8 mouse cellular contexts compared by ENCODE assay signal in the genomic region with DNA sequence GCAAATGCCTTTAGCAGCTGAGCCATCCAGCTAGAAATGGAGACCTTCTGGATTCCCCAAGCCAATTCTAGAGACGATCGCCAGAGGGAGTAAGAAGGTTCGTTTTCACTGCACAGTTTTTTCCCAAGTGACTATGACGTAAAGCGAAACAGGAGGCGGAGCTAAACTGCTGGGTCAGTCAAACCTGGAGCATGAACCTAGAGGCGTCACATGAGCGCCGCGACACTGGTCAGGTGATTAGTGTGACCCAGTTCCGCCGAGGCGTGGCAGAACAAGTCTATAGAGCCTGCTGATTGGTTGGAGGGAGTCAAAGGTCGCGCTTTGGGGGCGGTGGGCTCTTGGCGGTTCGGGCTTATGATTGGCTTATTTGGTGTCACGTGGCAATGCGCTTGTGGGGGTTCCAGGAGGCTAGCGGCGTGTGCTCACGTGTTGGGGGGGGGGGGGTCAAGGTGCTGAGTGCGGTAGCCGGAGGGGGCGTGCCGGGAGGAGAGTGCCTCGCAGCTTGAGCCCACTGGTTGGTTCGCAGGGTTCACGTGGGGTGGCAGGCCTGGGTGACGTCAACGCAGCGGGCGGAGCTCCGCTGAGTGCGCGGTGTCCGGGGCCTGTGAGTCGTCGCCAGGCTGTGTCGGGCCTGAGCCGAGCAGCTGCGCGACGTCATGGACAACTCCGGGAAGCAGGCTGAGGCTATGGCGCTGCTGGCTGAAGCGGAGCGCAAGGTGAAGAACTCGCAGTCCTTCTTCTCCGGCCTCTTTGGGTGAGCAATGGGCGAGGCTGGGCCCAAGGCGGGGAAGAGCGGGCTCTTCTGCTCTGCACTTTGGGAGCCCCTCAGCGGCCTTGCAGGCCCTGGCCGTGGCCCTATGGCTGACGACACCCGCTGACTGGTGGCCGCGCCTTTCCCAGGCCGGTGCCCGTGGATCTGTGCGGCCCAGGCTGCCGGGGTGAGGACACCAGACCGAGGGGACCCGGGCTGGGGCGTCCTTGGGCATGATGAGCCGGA. TPM values are rescaled to one million over a fixed set of nuclear protein-coding genes. Genes with fewer than 3 reads are reported as not detected.
DNase-seq lines count a peak whose midpoint lies in the region; ATAC-seq lines count a peak whose summit lies in the region.

A gene (plus strand): TSS at position 438 of the 997 bp plus-strand sequence.

- H3K4me2 ChIP-seq in kidney, embryonic 15.5 days: peak within 1 kb of the TSS; percentile 70

- H3K27ac ChIP-seq in heart, embryonic 10.5 days: peak within 1 kb of the TSS; percentile 97
- H3K27ac ChIP-seq in kidney, embryonic 15.5 days: peak within 1 kb of the TSS; percentile 77

- no peaks in the 10 kb centered on the region for H3K9me3 ChIP-seq in heart, embryonic 10.5 days
- H3K9me3 ChIP-seq in kidney, embryonic 15.5 days (replicated peaks): no peaks in the 10 kb centered on the region

- under 1% methylated on average over 68 of the region's 68 CpGs for whole genome bisulfite sequencing in heart, embryonic 10.5 days
- under 1% methylated on average over 68 of the region's 68 CpGs for WGBS in kidney, embryonic 15.5 days

- H3K4me1 ChIP-seq in heart, embryonic 10.5 days: peaks cover 38% of the 10 kb centered on the region
- peaks cover 24% of the 10 kb centered on the region for H3K4me1 ChIP-seq in kidney, embryonic 15.5 days

- H3K9ac ChIP-seq in kidney, embryonic 15.5 days: peak within 1 kb of the TSS; percentile 97

- peak; percentile 98 for DNase-seq in B cell, adult 2 months
- peak; percentile 100 for DNase-seq in brain, adult 2 months (ENCODE audit: low read depth, low spot score)
- DNase-seq in heart, embryonic 10.5 days (ENCODE audit: low spot score): peak; percentile 100
- DNase-seq in liver: peak; percentile 98
- DNase-seq in spleen, postnatal 4 days (ENCODE audit: low spot score in 2 of 2): peak; percentile 96 to 97

- peak within 1 kb of the TSS; percentile 100 for H3K4me3 ChIP-seq in heart, embryonic 10.5 days
- peak within 1 kb of the TSS; percentile 82 for H3K4me3 ChIP-seq in kidney, embryonic 15.5 days (replicated peaks)

- peak; percentile 87 for ATAC-seq in erythroblast, adult 5-6 weeks (replicated peaks; ENCODE audit: low FRiP score, poor library complexity, severe bottlenecking)
- peak; percentile 99 for ATAC-seq in kidney, embryonic 15.5 days (replicated peaks; ENCODE audit: low FRiP score)
- ATAC-seq in monocyte, adult 5-6 weeks (replicated peaks; ENCODE audit: insufficient number of reproducible peaks, low FRiP score, low TSS enrichment, poor library complexity, severe bottlenecking): peak; percentile 92

- peaks cover 7% of the 10 kb centered on the region; the same call in 1 of the 2 replicates for H3K27me3 ChIP-seq in heart, embryonic 10.5 days (ENCODE audit: insufficient read depth, poor library complexity, severe bottlenecking)
- peaks cover 14% of the 10 kb centered on the region for H3K27me3 ChIP-seq in kidney, embryonic 15.5 days

- peaks cover 24% of the 10 kb centered on the region for H3K36me3 ChIP-seq in heart, embryonic 10.5 days
- peaks cover 28% of the 10 kb centered on the region for H3K36me3 ChIP-seq in kidney, embryonic 15.5 days

RNA-seq across cellular contexts. Expression of the gene that starts here (rescaled TPM):
- total RNA-seq in erythroblast, adult 5-6 weeks (2015; ENCODE audit: low replicate concordance): 106 and 149 TPM in 2 replicates
- 82.2 and 96.3 TPM in 2 replicates for total RNA-seq in erythroblast, adult 5-6 weeks (2017; ENCODE audit: low replicate concordance)
- polyA plus RNA-seq in heart, embryonic 10.5 days (2016; fragmentation: Nextera tagmentation; extraction: Ambion mirVana): 182 and 196 TPM in 2 replicates
- polyA plus RNA-seq in kidney, embryonic 15.5 days (2015; fragmentation: Nextera tagmentation; extraction: Ambion mirVana): 178 and 203 TPM in 2 replicates
- total RNA-seq in monocyte, adult 5-6 weeks (2017): 46.6 to 76.8 TPM (median 71.5 TPM) in 3 replicates

Comparison
In these comparisons a context has a peak if more than half of its experiments do, and no peak if none do; other contexts are left out.
1. Peak in every context shown above with its lines: DNase-seq, ATAC-seq, H3K4me3 ChIP-seq and H3K27ac ChIP-seq.